Mouse (Mus musculus) heart, adult 2 months (tissue): ENCODE data around the gene Adgrg3.
A peak's percentile ranks its signal among the peaks of the same experiment; 100 is the strongest.

ENCODE experiments used
- CTCF ChIP-seq: fragments of 200-600 bp; IDR thresholded peaks from 2 replicates; pipeline ENCODE4 v1.8.1; 2022; ENCODE audit warnings: antibody characterized with exemption, mild to moderate bottlenecking, moderate library complexity
- EP300 ChIP-seq: fragments of 200-500 bp; IDR thresholded peaks from 2 replicates; pipeline ENCODE4 v1.6.1; 2011; ENCODE audit warnings: low read depth, low read length, control low read depth; ENCODE audit not compliant: insufficient read depth

- TF ChIP-seq CTCF: no peak
- 0 out of 2 replicates have a peak, but pooled peaks have one; percentile 28 for TF ChIP-seq EP300
These were observed 33.5 kb upstream of the Adgrg3 start for GRCm38 (mm10) chr8:94983881-94984516.
